Mouse (Mus musculus) liver, embryonic 16.5 days (tissue): ENCODE data around the gene Tmem231. TPM values are rescaled to one million over a fixed set of nuclear protein-coding genes. Genes with fewer than 3 reads are reported as not detected.

Experiments used
- ATAC-seq: fragments of 200-750 bp; cut with Nextera tagmentation; 2 replicates; pipeline ENCODE4 v1.8.0; 2017; ENCODE audit warnings: low read depth, mild to moderate bottlenecking, moderate number of reproducible peaks, moderate library complexity
- H3K27ac ChIP-seq: fragments of 300-500 bp; sonication (generic); 2 replicates; pipeline ENCODE4 v1.5.1; 2014; ENCODE audit warnings: mild to moderate bottlenecking, low read length
- H3K27me3 ChIP-seq: fragments of 300-500 bp; sonication (generic); 2 replicates; pipeline ENCODE4 v1.6.1; 2014; ENCODE audit warnings: low read depth, low read length, mixed read lengths; ENCODE audit not compliant: control insufficient read depth, insufficient read depth
- H3K36me3 ChIP-seq: fragments of 300-500 bp; sonication (generic); 2 replicates; pipeline ENCODE4 v1.6.1; 2014; ENCODE audit warnings: mild to moderate bottlenecking; ENCODE audit not compliant: control insufficient read depth, insufficient read depth
- H3K4me1 ChIP-seq: fragments of 300-500 bp; sonication (generic); 2 replicates; pipeline ENCODE4 v1.6.1; 2014; ENCODE audit warnings: low read depth, low read length, mixed read lengths; ENCODE audit not compliant: control insufficient read depth
- H3K4me2 ChIP-seq: fragments of 300-500 bp; sonication (generic); 2 replicates; pipeline ENCODE4 v1.6.1; 2014; ENCODE audit warnings: low read depth, low read length, mixed read lengths
- H3K4me3 ChIP-seq: fragments of 300-500 bp; sonication (generic); 2 replicates; pipeline ENCODE4 v1.5.1; 2014; ENCODE audit warnings: low read depth, mild to moderate bottlenecking, low read length
- H3K9ac ChIP-seq: fragments of 300-500 bp; sonication (generic); 2 replicates; pipeline ENCODE4 v1.6.1; 2014; ENCODE audit warnings: low read depth, low read length
- H3K9me3 ChIP-seq: fragments of 300-500 bp; sonication (generic); replicated peaks from 2 replicates; pipeline ENCODE4 v1.6.1; 2016; ENCODE audit warnings: low read length; ENCODE audit not compliant: control insufficient read depth
- WGBS: fragments of 180-500 bp; shearing (Covaris S2); extraction: QIAGEN DNeasy Blood & Tissue Kit; methylation state at CpG from one replicate; pipeline ENCODE4 v1.1.7; 2014; ENCODE audit not compliant: insufficient replicate concordance; 5-methylcytosine and 5-hydroxymethylcytosine counted together
- polyA plus RNA-seq: library from polyadenylated mRNA; unstranded; fragments of >200 nt; fragmentation: Nextera tagmentation; extraction: Ambion mirVana; gene quantifications from 2 replicates; pipeline ENCODE4 v1.2.1, GENCODE M21; 2015

Gene Tmem231
- polyA plus RNA-seq, 1 experiment from 2014 or later = 1.8 TPM

DNA sequence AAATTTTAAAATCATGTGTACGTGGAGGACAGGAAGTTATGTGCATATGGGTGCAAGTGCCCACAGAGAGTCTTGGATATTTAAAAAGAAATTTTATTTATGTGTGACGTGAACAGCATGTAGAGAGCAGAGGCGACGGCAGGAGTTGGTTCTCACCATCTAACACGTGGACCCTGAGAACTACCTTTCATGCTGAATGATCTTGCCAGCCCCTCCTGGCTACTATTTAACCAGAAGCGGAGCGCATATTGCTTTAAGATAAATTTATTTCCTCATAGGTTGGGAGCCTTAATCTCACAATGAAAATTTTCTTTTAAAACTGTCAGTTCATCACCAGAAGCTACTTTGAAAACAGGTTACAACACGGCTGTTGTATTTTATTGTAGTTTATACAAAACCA, 69.0 kb downstream of the Tmem231 start:
- no peak for ATAC-seq
- Histone ChIP-seq H3K27me3 (no peaks in the 10 kb centered on the region), H3K4me2 (no peak overlapping the region), H3K27ac (no peak overlapping the region), H3K4me3 (no peak overlapping the region), H3K9ac (no peak overlapping the region), H3K9me3 (no peaks in the 10 kb centered on the region), H3K36me3 (no peaks in the 10 kb centered on the region), H3K4me1 (no peaks in the 10 kb centered on the region)
- WGBS = 72% methylated on average over 8 of the region's 8 CpGs

DNA sequence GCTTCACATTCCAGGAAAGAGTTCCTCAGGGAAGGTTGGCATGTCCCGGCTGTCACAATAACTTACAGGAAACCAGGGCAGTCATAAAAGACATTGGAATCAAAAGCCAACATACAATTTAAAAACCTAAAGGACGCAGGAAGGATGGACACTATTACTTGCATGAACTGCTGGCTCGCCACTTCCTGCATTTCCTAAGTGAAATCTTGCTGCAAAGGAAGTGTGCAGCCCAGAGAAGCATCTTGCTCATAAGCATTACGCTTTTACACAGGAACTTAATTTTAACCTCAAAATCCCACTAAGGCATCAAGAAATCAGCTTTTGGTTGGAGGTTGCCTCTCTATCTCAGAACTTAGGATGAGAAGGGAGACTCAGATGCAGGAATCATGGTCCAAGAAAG, 70.4 kb downstream of the Tmem231 start:
- Histone ChIP-seq H3K27me3 (no peaks in the 10 kb centered on the region), H3K4me2 (no peak overlapping the region), H3K9ac (no peak overlapping the region), H3K36me3 (no peaks in the 10 kb centered on the region), H3K9me3 (no peaks in the 10 kb centered on the region), H3K4me3 (no peak overlapping the region), H3K27ac (no peak overlapping the region; the same call in 1 of the 2 replicates), H3K4me1 (no peaks in the 10 kb centered on the region)
- 38% methylated on average over 4 of the region's 4 CpGs for WGBS
- no peak for ATAC-seq

Other genes with a start within 250 kb of the Tmem231 start
- 7.7 and 58.8 TPM in 2 replicates for gene Ctrb1, start 242.9 kb downstream of the Tmem231 start, polyA plus RNA-seq
- gene Bcar1, start 190.1 kb downstream of the Tmem231 start, polyA plus RNA-seq = 9.5 and 13.1 TPM in 2 replicates
- 63.2 and 67.8 TPM in 2 replicates for gene Cfdp1, start 79.6 kb downstream of the Tmem231 start, polyA plus RNA-seq
- 4.2 and 4.4 TPM in 2 replicates for gene Tmem170, start 57.1 kb downstream of the Tmem231 start, polyA plus RNA-seq
- 0.04 TPM in 1 of 2 replicates, not detected in the other for gene Chst5, start 23.4 kb downstream of the Tmem231 start, polyA plus RNA-seq
- 195 and 201 TPM in 2 replicates for gene Gabarapl2, start 6.8 kb upstream of the Tmem231 start, polyA plus RNA-seq
- 3.0 and 3.3 TPM in 2 replicates for gene Adat1, start 58.4 kb upstream of the Tmem231 start, polyA plus RNA-seq
- 69.5 and 77.5 TPM in 2 replicates for gene Kars, start 77.4 kb upstream of the Tmem231 start, polyA plus RNA-seq
- 5.1 and 5.9 TPM in 2 replicates for gene Terf2ip, start 77.5 kb upstream of the Tmem231 start, polyA plus RNA-seq
- gene Gm6793, start 81.2 kb upstream of the Tmem231 start, polyA plus RNA-seq = 0.09 TPM in 1 of 2 replicates, not detected in the other